Mouse (Mus musculus) neural tube, embryonic 12.5 days (tissue): ENCODE data around the gene Med28. TPM values are rescaled to one million over a fixed set of nuclear protein-coding genes. Genes with fewer than 3 reads are reported as not detected.

Source experiments
- ATAC-seq: fragments of 200-750 bp; cut with Nextera tagmentation; 2 replicates; pipeline ENCODE4 v1.8.0; 2017; ENCODE audit warnings: low read depth, mild to moderate bottlenecking, moderate TSS enrichment, moderate library complexity; ENCODE audit not compliant: low FRiP score
- H3K27ac ChIP-seq: fragments of 300-500 bp; sonication (generic); 2 replicates; pipeline ENCODE4 v1.5.1; 2016
- H3K27me3 ChIP-seq: fragments of 300-500 bp; sonication (generic); replicated peaks from 2 replicates; pipeline ENCODE4 v1.6.1; 2016; ENCODE audit warnings: mild to moderate bottlenecking
- H3K36me3 ChIP-seq: fragments of 300-500 bp; sonication (generic); 2 replicates; pipeline ENCODE4 v1.6.1; 2016; ENCODE audit warnings: mild to moderate bottlenecking
- H3K4me1 ChIP-seq: fragments of 300-500 bp; sonication (generic); 2 replicates; pipeline ENCODE4 v1.6.1; 2016
- H3K4me2 ChIP-seq: fragments of 300-500 bp; sonication (generic); replicated peaks from 2 replicates; pipeline ENCODE4 v1.6.1; 2016; ENCODE audit warnings: mild to moderate bottlenecking
- H3K4me3 ChIP-seq: fragments of 300-500 bp; sonication (generic); 2 replicates; pipeline ENCODE4 v1.5.1; 2016
- H3K9ac ChIP-seq: fragments of 300-500 bp; sonication (generic); 2 replicates; pipeline ENCODE4 v1.6.1; 2016; ENCODE audit warnings: mild to moderate bottlenecking
- H3K9me3 ChIP-seq: fragments of 300-500 bp; sonication (generic); 2 replicates; pipeline ENCODE4 v1.6.1; 2016; ENCODE audit warnings: mild to moderate bottlenecking
- WGBS: fragments of 180-500 bp; shearing (Covaris S2); methylation state at CpG from one replicate; pipeline ENCODE4 v1.1.7; 2016; 5-methylcytosine and 5-hydroxymethylcytosine counted together
- polyA plus RNA-seq: library from polyadenylated mRNA; unstranded; fragments of >200 nt; fragmentation: Nextera tagmentation; extraction: Ambion mirVana; gene quantifications from 2 replicates; pipeline ENCODE4 v1.2.1, GENCODE M21; 2016

Med28 gene
- 257 and 275 TPM in 2 replicates for polyA plus RNA-seq

GRCm38 (mm10) chr5:45519960-45520808 lies at the start of gene Med28:
Med28 (plus strand) TSS chr5:45520229.
- H3K27ac ChIP-seq, result no peak within 1 kb of the TSS
- H3K9ac ChIP-seq, result peak within 1 kb of the TSS; percentile 83
- no peaks in the 10 kb centered on the region for H3K9me3 ChIP-seq
- ATAC-seq, result peak; percentile 98
- H3K4me3 ChIP-seq, result peak within 1 kb of the TSS; percentile 89
- peaks cover 15% of the 10 kb centered on the region for H3K4me1 ChIP-seq
- H3K4me2 ChIP-seq, result peak within 1 kb of the TSS; percentile 74
- H3K36me3 ChIP-seq, result peaks cover 15% of the 10 kb centered on the region
- whole genome bisulfite sequencing, result 3% methylated on average over 56 of the region's 56 CpGs
- no peaks in the 10 kb centered on the region for H3K27me3 ChIP-seq

- H3K9ac ChIP-seq, result no peak overlapping the region
Observed at GRCm38 (mm10) chr5:45472880-45473450, 47.1 kb upstream of the Med28 start.

DNA sequence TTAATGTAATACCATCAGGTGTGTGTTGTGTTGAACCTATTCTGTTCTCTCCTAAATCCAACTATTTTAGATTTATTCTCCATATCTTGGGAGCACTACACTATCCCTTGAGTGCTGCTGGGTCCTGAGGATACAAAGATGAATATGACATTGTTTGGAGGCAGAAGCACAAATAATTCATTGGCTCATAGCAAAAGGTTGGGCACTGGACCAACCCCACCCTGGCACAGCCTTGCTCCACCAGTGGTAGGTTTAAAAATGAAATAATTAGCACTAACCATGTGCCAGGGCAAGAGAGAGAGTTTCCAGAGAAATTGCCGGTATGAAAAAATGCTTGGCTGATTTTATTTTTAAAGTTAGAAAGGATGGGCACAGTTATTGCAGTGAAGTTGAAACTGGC lies 46.5 kb upstream of the Med28 start:
- Histone ChIP-seq H3K9me3 (no peaks in the 10 kb centered on the region), H3K27ac (no peak overlapping the region), H3K4me1 (no peaks in the 10 kb centered on the region), H3K4me2 (no peak overlapping the region), H3K4me3 (no peak overlapping the region), H3K9ac (no peak overlapping the region), H3K36me3 (no peaks in the 10 kb centered on the region), H3K27me3 (no peaks in the 10 kb centered on the region)
- 95% methylated on average over 1 of the region's 1 CpGs for WGBS
- ATAC-seq, result no peak

More at GRCm38 (mm10) chr5:45472880-45473450, 47.1 kb upstream of the Med28 start:
- Histone ChIP-seq H3K9me3 (no peaks in the 10 kb centered on the region), H3K27ac (no peak overlapping the region), H3K27me3 (no peaks in the 10 kb centered on the region), H3K4me2 (no peak overlapping the region), H3K4me1 (no peaks in the 10 kb centered on the region), H3K36me3 (no peaks in the 10 kb centered on the region), H3K4me3 (no peak overlapping the region)
- WGBS, result 67% methylated on average over 7 of the region's 7 CpGs
- no peak for ATAC-seq

- Histone ChIP-seq H3K9me3 (no peaks in the 10 kb centered on the region), H3K9ac (no peak overlapping the region), H3K27me3 (no peaks in the 10 kb centered on the region), H3K4me3 (no peak overlapping the region), H3K36me3 (no peaks in the 10 kb centered on the region), H3K27ac (no peak overlapping the region), H3K4me2 (no peak overlapping the region), H3K4me1 (no peaks in the 10 kb centered on the region)
- ATAC-seq, result 0 out of 2 replicates have a peak, but pooled peaks have one; percentile 63
- 36% methylated on average over 6 of the region's 6 CpGs for WGBS
Observed at GRCm38 (mm10) chr5:45474215-45474614, 45.8 kb upstream of the Med28 start.

DNA sequence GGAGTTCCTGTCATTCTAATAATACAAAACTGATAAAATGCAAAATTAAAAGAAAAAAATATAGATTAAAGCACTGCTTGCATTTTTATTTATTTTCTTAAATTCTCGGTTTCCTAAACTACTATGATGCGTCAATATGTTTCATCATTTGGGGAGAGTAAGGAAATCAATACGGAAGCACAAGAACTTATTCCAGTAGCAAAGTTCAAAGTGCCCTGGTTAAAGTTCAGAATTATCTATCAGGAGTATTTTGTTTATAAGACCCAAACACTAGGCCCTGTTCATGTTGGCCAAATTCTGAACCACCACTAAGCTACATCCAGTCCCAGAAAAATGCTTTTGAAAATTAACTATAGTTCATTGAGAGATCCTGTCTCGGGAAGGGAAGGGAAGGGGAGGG lies 45.3 kb upstream of the Med28 start:
- Histone ChIP-seq H3K4me3 (no peak overlapping the region), H3K4me2 (no peak overlapping the region), H3K27me3 (no peaks in the 10 kb centered on the region), H3K9ac (no peak overlapping the region), H3K4me1 (no peaks in the 10 kb centered on the region), H3K9me3 (no peaks in the 10 kb centered on the region), H3K36me3 (no peaks in the 10 kb centered on the region), H3K27ac (no peak overlapping the region)
- 74% methylated on average over 3 of the region's 4 CpGs for WGBS
- ATAC-seq, result no peak

- no peak for ATAC-seq
- H3K4me2 ChIP-seq, result no peak overlapping the region
- no peaks in the 10 kb centered on the region for H3K27me3 ChIP-seq
- no peaks in the 10 kb centered on the region for H3K9me3 ChIP-seq
- H3K9ac ChIP-seq, result no peak overlapping the region
- H3K27ac ChIP-seq, result no peak overlapping the region
- WGBS, result 96% methylated on average over 5 of the region's 5 CpGs
- H3K4me1 ChIP-seq, result no peaks in the 10 kb centered on the region
- no peaks in the 10 kb centered on the region for H3K36me3 ChIP-seq
- H3K4me3 ChIP-seq, result no peak overlapping the region
Observed at GRCm38 (mm10) chr5:45475771-45476170, 44.3 kb upstream of the Med28 start.

DNA sequence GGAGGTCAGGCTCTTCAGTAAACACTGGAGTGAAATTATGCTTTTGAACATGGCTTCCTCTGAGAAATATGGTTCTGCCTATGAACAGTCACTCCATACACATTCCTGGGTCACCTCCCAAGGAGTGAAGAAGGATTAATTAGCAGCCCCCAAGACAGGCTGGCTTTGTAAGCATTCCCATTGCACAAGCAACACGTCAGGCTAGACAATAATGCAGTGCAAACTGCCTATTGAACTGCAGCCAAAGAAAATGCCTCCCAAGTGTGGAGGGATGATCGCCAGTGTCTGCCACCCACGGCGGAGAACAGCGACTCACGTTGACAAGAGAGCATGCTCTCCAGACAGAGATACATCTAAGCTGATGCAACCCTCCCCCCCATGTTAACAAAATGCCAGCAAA lies 43.7 kb upstream of the Med28 start:
- Histone ChIP-seq H3K9ac (no peak overlapping the region), H3K9me3 (no peaks in the 10 kb centered on the region), H3K4me2 (no peak overlapping the region), H3K36me3 (no peaks in the 10 kb centered on the region), H3K27ac (no peak overlapping the region), H3K4me1 (no peaks in the 10 kb centered on the region), H3K27me3 (no peaks in the 10 kb centered on the region), H3K4me3 (no peak overlapping the region)
- WGBS, result 34% methylated on average over 6 of the region's 6 CpGs
- no peak for ATAC-seq

- Histone ChIP-seq H3K27ac (no peak overlapping the region), H3K27me3 (no peaks in the 10 kb centered on the region), H3K4me3 (no peak overlapping the region), H3K36me3 (no peaks in the 10 kb centered on the region), H3K9ac (no peak overlapping the region), H3K4me1 (no peaks in the 10 kb centered on the region), H3K4me2 (no peak overlapping the region), H3K9me3 (no peaks in the 10 kb centered on the region)
- ATAC-seq, result no peak
- 83% methylated on average over 7 of the region's 7 CpGs for WGBS
Observed at GRCm38 (mm10) chr5:45477601-45478000, 42.4 kb upstream of the Med28 start.

GRCm38 (mm10) chr5:45480066-45480465 lies 40.0 kb upstream of the Med28 start:
- Histone ChIP-seq H3K27ac (no peak overlapping the region), H3K4me2 (no peak overlapping the region), H3K4me3 (no peak overlapping the region), H3K27me3 (no peaks in the 10 kb centered on the region), H3K4me1 (no peaks in the 10 kb centered on the region), H3K36me3 (no peaks in the 10 kb centered on the region), H3K9ac (no peak overlapping the region), H3K9me3 (no peaks in the 10 kb centered on the region)
- ATAC-seq, result no peak
- WGBS, result 88% methylated on average over 1 of the region's 1 CpGs

- ATAC-seq, result no peak
- no peak overlapping the region for H3K4me2 ChIP-seq
- no peaks in the 10 kb centered on the region for H3K36me3 ChIP-seq
- H3K9me3 ChIP-seq, result no peaks in the 10 kb centered on the region
- 83% methylated on average over 2 of the region's 2 CpGs for WGBS
- no peak overlapping the region for H3K27ac ChIP-seq
- H3K4me3 ChIP-seq, result no peak overlapping the region
- H3K27me3 ChIP-seq, result no peaks in the 10 kb centered on the region
- H3K4me1 ChIP-seq, result no peaks in the 10 kb centered on the region
- no peak overlapping the region for H3K9ac ChIP-seq
Observed at GRCm38 (mm10) chr5:45481125-45481524, 38.9 kb upstream of the Med28 start.

DNA sequence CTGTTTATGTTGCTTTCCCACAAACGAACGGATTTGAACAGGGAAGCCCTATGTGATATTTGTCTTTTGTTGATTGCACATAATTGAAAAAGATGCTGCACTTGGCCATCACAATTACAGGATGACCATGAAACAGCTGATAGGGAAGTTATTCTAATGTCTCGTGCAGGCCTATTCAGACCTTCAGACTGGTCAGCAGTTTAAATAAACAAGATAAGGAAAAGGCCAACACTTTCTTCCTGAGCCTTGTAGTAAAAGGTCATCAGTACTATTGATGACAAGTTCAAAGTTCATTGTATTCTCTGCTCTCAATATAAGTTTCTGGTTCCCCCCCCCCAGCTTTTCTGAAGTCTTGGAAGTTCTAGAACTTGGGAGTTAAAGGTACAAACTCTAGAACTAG lies 37.4 kb upstream of the Med28 start:
- Histone ChIP-seq H3K4me3 (no peak overlapping the region), H3K27me3 (no peaks in the 10 kb centered on the region), H3K27ac (no peak overlapping the region), H3K4me1 (no peaks in the 10 kb centered on the region), H3K36me3 (no peaks in the 10 kb centered on the region), H3K9me3 (no peaks in the 10 kb centered on the region), H3K4me2 (no peak overlapping the region), H3K9ac (no peak overlapping the region)
- no peak for ATAC-seq
- 81% methylated on average over 3 of the region's 3 CpGs for WGBS

DNA sequence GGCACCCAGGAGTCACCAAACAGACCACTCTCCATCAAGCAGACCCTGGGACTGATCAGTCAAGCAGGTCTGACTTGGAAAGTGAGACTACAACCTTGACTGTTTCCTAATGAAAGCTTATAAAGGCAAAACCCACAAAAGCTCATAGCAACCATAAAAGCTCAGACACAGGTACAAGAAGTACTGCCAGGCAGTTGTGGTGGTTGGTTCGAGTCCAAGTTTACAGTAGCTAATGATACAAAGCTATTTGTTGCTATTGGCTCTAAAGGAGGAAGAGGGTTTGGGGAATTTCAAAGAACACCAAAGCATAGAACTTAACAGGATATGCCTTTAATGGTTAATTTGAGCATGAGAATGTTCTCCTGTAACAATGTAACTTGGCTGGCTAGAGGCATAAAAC lies 36.4 kb upstream of the Med28 start:
- 79% methylated on average over 1 of the region's 1 CpGs for WGBS
- H3K4me3 ChIP-seq, result no peak overlapping the region
- H3K27me3 ChIP-seq, result no peaks in the 10 kb centered on the region
- no peaks in the 10 kb centered on the region for H3K9me3 ChIP-seq
- no peak overlapping the region for H3K9ac ChIP-seq
- no peak overlapping the region for H3K4me2 ChIP-seq
- ATAC-seq, result no peak
- H3K27ac ChIP-seq, result no peak overlapping the region
- H3K36me3 ChIP-seq, result no peaks in the 10 kb centered on the region
- no peaks in the 10 kb centered on the region for H3K4me1 ChIP-seq
